Mouse (Mus musculus) olfactory bulb, adult 2 months (tissue): ENCODE results near the gene Gtf2i.

Experiments
- CTCF ChIP-seq: fragments of 200-500 bp; IDR thresholded peaks from 2 replicates; pipeline ENCODE4 v1.5.1; 2012; ENCODE audit warnings: low read depth, mild to moderate bottlenecking, low read length, moderate library complexity; ENCODE audit not compliant: insufficient read depth
- POLR2A ChIP-seq: fragments of 200-500 bp; IDR thresholded peaks from 2 replicates; pipeline ENCODE4 v1.6.1; 2012; ENCODE audit warnings: mild to moderate bottlenecking, low read depth, low read length, moderate library complexity; ENCODE audit not compliant: insufficient read depth

DNA sequence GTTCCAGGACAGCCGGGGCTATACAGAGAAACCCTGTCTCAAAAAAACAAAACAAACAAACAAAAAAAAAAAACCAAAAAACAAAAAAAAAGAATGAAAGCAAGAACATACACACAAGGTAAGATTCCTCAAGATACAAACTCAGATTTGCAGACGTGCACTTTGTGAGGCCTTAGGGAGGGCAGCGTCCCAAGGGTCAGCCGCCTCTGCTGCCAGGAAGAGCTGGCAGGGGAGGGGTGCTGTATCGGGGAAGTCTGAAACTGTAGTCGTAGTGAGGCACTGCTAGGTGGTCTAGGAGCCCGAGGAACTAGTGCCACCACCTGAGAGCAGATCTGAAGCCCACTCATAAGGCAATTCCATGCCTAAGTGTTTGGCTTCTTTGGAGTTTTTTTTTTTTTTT lies 20.0 kb downstream of the Gtf2i start:
- TF ChIP-seq CTCF (no peak), POLR2A (no peak)
